Mouse (Mus musculus) 416B (cell line): ENCODE measurements around the gene Znhit3.

Source experiments
- DNase-seq: peaks from one replicate; pipeline ENCODE4 v3.0.0; 2011; ENCODE audit warnings: low read depth

Gene Znhit3

DNA sequence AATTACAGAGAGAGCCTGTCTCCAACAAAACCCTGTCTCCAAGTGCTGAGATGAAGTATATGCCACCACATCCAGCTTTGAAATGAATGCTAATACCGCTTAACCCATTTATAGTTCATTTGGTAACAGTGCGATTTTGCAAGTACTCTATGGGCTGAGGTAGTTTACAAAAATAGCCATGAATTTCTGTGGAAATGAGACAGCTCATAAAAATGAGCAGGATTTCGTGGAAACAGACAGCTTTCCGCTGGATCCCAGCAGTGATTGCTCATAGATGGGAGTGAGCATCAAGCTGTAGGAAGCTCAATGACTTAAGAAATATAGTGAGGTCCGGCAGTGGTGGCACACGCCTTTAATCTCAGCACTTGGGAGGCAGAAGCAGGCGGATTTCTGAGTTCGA is 4.8 kb upstream of the Znhit3 start:
- DNase-seq, result no peak

DNA sequence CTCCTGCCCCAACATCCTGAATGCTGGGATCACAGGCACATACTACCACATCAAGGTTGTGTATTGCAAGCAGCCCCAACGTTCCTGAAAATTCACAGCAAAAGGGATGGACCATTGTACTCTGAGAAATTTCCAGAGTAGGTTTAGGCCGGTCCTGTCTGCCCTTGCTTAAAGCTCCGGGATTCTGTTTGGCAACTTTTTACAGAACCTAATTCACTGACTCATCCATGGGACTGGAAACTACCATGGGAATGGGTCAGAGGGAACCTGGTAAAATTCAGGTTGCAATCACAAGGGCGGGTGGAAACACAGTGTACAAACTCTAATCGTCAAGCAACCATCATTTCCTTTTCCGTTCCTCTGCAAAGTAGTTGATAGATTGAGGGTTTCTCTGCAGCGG is 3.8 kb upstream of the Znhit3 start:
- DNase-seq, result peak; percentile 73

DNA sequence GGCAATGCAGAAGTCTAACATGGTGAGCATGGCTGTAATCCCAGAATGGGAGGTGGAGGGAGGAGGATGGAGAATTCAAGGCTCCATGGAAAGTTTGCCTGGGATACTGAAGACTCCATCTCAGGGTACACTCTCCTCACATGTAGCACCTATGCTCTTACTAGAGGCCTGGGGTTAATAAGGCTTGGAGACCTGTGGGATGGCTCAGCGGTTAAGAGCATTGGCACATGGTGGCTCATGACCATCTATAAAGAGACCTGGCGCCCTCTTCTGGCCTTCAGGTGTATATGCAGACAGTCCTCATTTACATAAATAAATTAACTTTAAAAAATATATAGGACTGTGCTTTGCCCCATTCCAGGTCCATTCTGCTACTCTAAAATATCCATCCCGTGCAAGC is 3.1 kb upstream of the Znhit3 start:
- DNase-seq, result peak; percentile 84

DNA sequence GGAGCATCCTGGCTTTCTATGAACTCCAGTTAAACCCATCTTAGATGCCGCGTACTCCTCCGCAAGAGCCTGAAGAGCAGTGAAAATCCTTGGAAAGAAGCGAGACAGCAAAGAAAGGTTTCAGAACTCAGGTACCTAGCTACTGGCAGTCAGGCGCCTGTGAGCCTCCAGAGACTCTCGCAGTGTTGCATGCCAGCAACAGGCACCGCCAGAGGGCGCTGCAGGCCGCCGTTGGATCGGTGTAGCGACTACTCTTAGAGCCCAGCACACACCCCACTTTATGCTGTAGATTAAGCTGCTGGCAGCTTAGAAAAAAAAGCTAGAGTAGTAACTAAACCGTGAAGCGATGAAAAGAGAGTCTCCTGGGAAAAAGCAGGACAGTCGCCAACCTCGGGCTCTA is 2.3 kb upstream of the Znhit3 start:
- DNase-seq, result peak; percentile 87

DNA sequence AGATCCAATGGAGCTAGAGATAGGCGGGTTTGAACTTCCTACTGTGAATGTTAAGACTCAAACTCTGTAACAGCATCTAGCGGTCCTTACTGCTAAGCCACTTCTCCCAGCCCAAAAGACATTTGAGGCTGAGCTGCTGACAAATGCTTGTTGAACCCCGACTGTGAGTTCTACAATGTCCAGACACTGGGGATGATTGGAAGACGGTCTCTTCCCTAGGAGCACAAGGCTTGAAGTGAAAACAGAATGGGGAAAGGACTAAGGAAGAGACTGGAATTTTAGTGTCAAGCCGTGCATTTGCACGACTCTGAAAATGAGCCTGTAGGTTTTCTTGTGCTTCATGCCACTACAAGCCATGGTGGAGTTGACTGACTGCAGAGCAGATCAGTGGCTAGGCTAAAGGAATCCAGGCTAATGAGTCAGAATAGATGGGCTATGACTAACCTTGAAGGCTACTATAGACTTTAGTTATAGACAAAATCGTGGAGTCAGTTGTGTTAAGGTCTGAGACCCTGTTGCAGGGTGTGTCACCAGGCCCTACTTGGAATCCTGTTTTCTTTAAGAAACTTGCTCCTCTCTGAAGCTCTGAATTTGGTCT is 636 bp upstream of the Znhit3 start:
- DNase-seq, result no peak

DNA sequence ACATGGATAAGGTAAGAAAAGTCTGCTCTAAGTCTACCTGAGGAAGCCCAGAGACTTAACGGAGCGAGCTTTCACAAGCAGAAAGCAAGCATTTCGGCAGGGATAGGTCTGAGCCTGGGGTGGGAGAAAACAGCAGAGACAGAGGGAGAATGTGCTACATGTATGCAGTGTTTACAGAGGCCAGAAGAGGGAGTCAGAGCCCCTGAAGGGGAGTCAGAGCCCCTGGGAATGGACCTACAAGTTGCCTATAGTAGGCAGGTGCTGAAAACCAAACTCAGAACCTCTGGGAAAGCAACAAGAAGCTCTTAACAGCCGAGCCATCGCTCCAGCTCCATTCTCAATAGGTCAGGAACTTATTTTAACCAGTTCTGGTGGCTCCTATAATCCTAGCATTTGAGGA is 1.5 kb downstream of the Znhit3 start:
- DNase-seq, result peak; percentile 57

DNA sequence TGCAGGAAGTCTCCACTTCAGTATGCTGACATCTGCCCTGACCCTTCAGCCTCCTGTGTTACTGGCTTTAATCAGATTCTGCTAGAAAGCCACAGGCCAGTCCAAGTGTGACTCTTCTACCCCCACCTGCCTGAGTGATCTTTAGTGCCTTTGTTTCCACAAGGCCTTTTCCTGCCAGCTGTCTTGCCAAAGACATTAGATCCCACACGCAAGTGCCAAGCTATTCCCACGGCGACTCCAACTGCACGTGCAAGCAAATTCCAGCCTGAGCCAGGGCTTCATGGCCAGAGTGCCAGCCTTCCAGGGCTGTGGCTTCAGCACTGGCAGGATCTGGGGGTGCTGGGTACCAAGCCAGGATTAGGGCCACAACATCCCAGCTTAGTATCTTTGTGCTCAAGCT is 5.8 kb downstream of the Znhit3 start:
- no peak for DNase-seq

DNA sequence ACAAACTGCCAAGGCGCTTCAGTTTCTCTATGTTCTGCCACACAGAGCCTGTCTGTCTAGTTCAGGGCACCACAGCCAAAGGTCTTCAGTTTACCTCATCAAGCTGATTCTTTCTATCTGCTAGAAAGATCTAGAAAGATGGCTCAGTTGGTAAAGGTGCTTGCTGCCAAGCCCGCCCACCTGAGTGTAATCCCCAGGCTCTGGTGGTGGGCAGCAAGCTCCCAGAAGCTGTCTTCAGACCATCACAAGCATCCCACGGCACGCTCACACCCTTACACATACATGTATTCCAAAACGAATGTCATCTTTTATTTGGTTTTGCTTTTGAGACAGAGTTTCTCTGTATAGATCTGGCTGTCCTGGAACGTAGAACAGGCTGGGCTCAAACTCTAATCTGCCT is 7.7 kb downstream of the Znhit3 start:
- no peak for DNase-seq

DNA sequence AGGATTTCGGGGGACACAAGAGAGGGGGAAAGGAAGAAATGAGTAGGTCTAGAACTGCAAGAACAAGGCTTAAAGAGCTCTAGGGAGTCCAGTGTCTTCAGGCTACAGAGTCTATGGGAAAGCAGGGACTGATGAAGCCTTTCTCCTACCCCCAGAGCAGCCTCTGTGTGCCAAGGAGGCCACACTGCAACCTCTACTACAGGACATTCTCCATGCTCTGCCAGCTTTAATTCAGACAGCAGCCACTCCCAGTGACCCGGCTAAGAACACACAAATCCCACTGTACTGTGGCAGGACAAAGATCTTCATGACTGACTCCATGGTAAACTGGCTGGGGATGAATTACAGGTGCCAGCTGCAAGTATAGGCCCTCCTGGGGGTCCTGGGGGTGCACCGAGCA is 9.1 kb downstream of the Znhit3 start:
- no peak for DNase-seq

DNA sequence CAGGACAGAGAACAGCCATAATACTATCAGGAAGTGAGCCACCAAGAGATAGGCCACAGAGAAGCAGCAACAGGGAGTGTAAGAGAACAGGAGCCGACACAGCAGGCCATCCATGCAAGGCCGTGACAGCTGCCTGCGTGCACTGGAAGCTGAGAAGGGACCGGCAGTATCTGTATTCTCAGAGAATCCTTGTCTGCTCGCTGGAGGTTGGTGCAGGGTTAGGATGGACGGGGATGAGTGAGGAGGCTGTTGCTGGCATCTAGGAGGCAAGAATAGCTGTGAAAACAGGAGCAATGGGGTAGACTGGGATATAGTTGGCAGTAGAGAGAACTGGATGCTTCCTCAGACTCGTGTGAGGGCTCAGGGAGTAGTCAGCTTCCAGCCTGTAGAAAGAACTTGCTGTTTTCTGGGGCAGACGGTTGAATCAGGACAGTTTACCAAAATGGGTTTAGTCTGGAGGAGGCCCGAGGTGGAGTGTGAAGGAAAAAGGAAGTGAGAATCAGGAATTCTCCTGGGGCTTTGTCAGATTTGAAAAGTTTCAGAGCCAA is 11.5 kb downstream of the Znhit3 start:
- DNase-seq, result no peak

DNA sequence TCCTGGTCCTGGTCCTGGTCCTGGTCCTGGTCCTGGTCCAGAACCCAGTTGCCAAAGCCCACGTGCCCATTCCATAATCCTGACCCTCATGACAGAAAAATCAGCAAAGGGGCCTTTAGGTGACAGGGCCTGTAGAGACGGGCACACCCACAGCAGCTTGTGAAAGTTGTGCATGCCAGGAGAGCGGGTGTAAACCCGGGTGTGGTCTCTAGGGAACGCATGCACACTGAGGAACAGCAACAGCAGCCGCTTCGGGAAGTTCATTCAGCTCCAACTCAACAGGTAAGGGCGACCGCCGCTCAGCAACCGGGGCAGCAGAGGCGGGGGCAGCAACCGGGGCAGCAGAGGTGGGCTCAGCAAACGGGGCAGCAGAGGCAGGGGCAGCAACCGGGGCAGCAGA is 23.1 kb downstream of the Znhit3 start:
- no peak for DNase-seq

DNA sequence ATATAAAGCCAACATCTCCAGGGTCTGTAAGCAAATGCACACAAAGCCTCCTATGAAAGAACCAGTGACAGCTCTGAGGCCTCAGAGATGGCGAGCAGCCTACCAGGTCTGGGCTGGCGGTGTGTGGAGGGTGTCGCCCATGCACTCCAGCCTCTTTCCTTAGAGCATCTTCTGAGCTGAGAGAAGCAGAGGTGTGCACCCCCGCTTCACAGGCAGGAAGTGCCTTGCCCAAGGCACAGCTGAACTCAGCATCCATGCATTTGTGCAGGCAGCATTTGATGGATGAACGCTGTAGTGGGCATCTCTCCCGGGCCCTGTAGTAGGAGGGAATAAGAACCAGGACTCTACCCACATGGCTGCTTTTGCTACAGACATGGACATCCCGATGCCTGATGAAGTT is 24.5 kb downstream of the Znhit3 start:
- DNase-seq, result no peak

DNA sequence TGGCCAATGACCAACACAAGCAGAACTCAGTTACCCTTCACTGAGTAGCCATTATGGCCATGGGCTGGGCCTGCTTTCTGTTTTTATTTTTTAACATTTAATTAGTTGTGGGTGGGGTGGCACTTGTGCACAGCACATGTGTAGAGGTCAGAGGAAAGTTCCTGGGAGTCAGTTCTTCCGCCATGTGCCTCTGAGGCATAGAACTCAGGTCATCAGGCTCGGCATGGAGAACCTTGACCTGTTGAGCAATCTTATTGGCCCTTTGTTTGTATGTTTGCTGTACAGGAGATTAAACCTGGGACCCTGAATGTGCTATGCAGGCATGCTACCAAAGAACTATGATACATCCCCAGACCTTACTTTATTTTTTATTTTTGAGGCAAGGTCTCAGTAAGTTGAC is 26.7 kb downstream of the Znhit3 start:
- no peak for DNase-seq

DNA sequence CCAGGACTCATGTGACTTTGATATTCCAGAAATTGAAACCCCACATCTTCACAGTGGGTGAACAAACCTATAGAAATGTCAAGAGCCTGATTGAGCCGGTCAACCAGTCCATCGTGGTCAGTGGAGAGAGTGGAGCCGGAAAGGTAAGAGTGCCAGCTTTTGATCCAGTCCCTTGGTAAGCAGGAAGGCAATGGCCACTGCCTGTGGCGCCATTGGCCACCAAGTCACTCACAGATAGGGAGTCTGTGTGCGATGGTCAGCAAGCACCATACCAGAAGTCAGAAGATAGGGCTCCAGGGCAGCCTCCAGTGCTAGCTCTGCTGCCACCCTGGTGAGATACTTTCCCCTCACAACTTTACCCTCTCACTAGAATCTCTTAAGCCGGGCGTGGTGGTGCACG is 28.1 kb downstream of the Znhit3 start:
- DNase-seq, result no peak

DNA sequence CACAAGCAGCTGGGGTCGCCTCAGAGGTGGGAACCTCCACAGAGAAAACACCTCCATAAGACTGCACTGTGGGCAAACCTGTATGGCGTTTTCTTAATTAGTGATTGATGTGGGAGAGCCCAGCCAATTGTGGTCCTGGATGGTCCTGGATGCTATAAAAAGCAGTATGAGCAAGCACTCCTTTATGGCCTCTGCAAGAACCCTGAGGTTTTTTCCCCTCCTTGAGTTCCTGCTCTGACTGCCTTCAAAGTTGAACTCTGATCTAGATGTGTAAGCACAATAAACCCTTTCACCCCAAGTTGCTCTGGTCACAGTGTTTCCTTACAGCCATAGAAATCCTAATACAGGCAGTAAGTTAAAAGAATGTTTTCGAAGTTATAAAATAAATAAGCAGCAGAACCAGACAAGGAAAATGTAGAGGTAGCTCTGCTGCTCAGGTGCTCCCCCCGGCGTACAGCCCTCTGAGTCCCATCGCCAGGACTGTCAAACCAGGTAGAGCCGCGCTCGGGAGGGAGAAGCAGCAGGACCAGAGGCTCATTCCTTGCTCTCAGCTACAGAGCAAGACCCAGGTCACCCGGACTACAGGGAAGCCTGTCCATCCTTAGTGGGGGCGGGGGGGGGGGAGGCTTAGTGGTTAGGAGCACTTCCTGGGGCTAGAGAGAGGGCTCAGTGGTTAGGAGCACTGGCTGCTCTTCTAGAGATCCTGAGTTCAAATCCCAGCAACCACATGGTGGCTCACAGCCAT is 29.2 kb downstream of the Znhit3 start:
- no peak for DNase-seq

DNA sequence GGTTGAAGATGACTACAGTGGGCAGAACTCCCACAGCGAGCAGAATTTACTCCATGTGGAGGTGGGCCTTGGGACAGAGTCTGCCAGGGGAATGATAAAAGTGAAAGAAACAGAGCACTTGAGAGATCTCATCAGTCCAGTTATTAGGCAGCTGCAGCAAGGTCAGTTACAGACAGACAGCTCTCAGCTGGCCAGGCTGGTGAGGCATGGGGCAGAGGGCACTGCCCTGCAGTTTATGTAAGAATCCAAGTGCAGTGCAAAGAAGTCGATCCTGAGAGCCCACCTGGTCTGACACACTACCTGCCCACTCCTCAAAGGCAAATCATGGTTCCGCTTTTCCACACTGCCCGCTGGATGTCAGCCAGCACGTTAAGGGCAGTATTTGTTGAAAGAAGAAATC is 29.9 kb downstream of the Znhit3 start:
- no peak for DNase-seq

DNA sequence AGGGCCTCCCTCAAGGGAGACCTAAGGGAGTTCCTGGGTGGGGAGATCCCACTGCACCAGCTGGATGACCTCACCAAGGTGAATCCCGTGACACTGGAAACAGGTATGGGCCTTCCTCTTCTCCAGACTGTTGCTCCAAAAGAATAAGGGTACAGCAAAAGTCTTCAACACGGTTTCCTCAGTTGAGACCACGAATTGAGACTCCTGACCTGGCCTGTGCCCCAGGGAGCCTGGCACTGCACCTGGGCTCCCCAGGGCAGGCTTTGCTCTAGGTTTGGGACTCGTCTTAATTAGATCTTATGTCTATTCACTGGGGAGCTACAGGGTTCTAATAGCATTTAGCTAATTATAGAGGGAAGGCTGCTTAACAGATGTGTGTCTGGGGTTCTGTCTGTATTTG is 30.9 kb downstream of the Znhit3 start:
- no peak for DNase-seq

DNA sequence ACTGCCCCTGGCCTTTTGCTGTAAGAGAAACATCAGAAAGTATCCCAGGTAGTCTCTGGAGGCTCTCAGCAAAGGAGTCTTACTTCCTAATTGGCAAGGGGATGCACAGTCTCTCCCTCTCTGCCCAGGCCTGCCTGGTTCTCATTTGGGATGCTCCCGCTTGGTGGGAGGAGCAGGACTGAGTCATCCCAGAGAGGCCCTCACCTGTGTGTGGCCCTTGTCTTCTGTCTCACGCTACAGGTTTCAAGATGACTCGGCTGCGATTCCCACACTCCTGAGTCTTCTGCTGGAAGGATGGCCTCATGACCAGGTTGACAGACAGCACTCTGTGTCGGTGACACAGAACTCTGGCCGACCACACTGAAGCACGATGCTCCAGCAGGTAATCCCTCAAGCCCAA is 33.8 kb downstream of the Znhit3 start:
- DNase-seq, result no peak

DNA sequence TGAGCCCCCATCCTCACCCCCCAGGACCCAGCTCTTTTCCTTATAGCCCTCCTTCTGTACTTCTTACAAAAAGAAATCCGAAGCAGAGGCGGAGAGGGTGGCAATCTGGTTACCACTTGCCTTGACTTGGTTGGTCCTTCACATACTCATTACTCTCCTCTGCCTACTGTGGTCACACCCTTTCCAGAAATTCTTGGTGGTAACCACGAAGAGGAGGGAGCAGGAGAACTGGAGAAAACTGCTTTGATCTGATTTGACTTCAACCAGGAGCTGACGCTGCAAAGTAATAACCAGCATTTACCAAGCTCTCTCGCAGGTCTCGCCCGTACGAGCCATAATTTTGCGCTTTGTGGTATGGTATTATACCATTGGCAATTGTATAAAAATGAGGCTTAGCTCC is 35.2 kb downstream of the Znhit3 start:
- peak; percentile 33 for DNase-seq

DNA sequence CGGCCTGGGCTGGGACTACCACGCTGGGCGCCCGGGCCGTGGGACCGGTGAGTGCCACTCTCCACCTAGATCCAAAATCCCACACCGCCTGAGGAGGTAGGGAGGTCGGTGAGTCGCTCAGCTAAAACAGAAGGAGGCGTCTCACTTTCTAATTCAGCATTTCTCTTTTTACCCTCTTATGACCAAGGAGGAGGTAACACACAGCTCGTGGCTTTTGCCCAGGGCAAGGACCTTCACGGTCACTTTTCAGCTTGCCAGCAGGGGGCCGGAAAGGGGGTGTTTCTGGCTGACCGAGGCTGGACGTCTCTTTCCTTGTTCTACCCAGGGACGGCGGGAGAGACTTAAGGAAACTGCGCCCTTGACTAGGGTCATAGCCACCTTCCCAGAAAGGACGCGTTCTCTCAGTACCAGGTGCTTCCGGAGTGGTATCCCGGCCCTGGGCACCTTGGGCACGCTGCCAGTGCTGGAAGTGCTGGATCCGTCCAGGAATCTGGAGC is 35.7 kb downstream of the Znhit3 start:
- peak; percentile 77 for DNase-seq

DNA sequence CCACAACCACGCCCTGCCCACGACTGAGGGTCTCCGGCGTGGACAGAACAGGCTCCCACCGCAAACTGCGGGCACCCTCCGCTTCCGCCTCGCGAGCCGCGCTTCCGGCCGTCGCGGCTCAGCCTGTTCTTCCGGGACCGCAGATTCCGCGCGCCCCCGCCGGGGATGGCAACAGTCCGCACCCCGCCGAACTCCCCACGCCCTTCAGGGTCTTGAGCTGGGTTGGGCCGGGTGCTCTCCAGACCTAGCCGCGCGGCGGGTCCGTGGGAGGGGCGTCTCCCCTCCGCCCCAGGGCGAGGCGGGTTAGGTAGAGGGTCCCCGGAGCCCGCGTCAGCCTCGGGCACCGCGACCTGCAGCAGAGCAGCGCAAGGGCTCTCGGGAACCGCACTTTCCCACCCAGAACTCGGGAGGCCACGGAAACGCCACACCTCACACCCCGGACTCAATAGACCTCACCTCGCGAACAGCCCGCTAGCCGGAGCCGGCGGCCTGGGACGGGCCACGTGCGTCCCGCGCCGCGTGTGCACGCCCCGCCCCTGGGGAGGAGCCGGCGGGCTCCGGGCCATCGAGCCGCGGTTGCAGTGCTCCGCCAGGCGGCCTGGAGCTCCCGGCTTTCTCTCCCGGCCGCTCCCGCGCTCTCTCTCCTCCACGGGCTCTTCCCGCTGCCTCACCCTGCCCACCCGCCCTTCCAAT is 36.2 kb downstream of the Znhit3 start, which contains the start of the genes Myo19 and Pigw:
Gene Myo19, plus strand, starts transcription at position 377 of the 693 bp plus-strand sequence.
Gene Pigw, minus strand, starts transcription at position 514 of the 693 bp plus-strand sequence.
- DNase-seq, result peak; percentile 81

DNA sequence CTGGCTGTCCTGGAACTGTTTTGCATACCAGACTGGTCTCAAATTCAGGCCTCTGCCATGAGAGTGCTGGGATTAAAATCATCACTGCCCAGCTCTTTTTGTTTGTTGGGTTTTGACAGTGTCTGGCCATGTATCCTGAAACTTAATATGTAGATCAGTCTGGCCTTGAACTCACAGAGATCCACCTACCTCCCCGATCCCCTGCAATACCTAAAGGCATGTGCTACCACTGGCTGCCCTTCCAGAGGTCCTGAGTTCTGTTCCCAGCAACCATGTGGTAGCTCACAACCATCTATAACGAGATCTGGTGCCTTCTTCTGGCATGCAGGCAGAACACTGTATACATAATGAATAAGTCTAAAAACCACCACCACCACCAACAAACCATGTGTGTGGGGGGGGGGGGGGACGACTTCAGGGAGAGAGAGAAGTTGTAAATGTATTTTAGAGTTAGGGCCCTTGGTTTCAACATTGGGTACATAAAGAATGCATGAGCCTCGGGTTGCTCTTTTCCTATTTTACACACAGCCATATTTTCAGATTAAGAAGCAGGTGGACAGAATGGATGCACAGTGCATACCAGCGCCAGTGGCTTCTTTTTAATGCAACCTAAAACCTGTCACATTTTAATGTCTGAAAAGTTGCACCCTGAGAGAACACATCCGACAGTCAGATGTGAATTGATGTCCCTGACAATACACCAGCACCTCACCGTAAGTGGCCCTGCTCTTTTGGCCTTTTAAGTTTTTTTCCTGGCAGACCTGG is 37.0 kb downstream of the Znhit3 start:
- peak; percentile 74 for DNase-seq
